Mouse (Mus musculus) lung, embryonic 16.5 days (tissue): Measurements from ENCODE around the gene Odf4. TPM values are rescaled to one million over a fixed set of nuclear protein-coding genes. Genes with fewer than 3 reads are reported as not detected.

Experiments used
- ATAC-seq: fragments of 200-750 bp; cut with Nextera tagmentation; 2 replicates; pipeline ENCODE4 v1.8.0; 2017; ENCODE audit warnings: low read depth, mild to moderate bottlenecking, moderate library complexity
- H3K27ac ChIP-seq: fragments of 300-500 bp; sonication (generic); 2 replicates; pipeline ENCODE4 v1.5.1; 2014; ENCODE audit warnings: mild to moderate bottlenecking, control low read depth, low read length
- H3K27me3 ChIP-seq: fragments of 300-500 bp; sonication (generic); 2 replicates; pipeline ENCODE4 v1.6.1; 2014; ENCODE audit warnings: low read depth, low read length, mixed read lengths; ENCODE audit not compliant: control insufficient read depth, insufficient read depth
- H3K36me3 ChIP-seq: fragments of 300-500 bp; sonication (generic); 2 replicates; pipeline ENCODE4 v1.6.1; 2014; ENCODE audit warnings: low read length; ENCODE audit not compliant: control insufficient read depth, insufficient read depth
- H3K4me1 ChIP-seq: fragments of 300-500 bp; sonication (generic); replicated peaks from 2 replicates; pipeline ENCODE4 v1.6.1; 2014; ENCODE audit warnings: low read length, mixed read lengths; ENCODE audit not compliant: control insufficient read depth, insufficient read depth
- H3K4me2 ChIP-seq: fragments of 300-500 bp; sonication (generic); 2 replicates; pipeline ENCODE4 v1.6.1; 2014; ENCODE audit warnings: low read depth, low read length, control low read depth
- H3K4me3 ChIP-seq: fragments of 300-500 bp; sonication (generic); 2 replicates; pipeline ENCODE4 v1.5.1; 2014; ENCODE audit warnings: mild to moderate bottlenecking, low read length, control low read depth
- H3K9ac ChIP-seq: fragments of 300-500 bp; sonication (generic); 2 replicates; pipeline ENCODE4 v1.6.1; 2014; ENCODE audit warnings: low read length, control low read depth
- H3K9me3 ChIP-seq: fragments of 300-500 bp; sonication (generic); 2 replicates; pipeline ENCODE4 v1.6.1; 2016; ENCODE audit warnings: low read length; ENCODE audit not compliant: control insufficient read depth
- WGBS: fragments of 180-500 bp; shearing (Covaris S2); extraction: QIAGEN DNeasy Blood & Tissue Kit; methylation state at CpG from one replicate; pipeline ENCODE4 v1.1.7; 2014; 5-methylcytosine and 5-hydroxymethylcytosine counted together
- polyA plus RNA-seq: library from polyadenylated mRNA; unstranded; fragments of >200 nt; fragmentation: Nextera tagmentation; extraction: Ambion mirVana; gene quantifications from 2 replicates; pipeline ENCODE4 v1.2.1, GENCODE M21; 2015

Gene Odf4
- polyA plus RNA-seq, 1 experiment from 2014 or later = not detected

GRCm38 (mm10) chr11:68874841-68875240 is 52.0 kb downstream of the Odf4 start:
- H3K9me3 ChIP-seq = no peaks in the 10 kb centered on the region
- WGBS = 2% methylated on average over 2 of the region's 2 CpGs
- no peak overlapping the region for H3K27ac ChIP-seq
- no peaks in the 10 kb centered on the region for H3K27me3 ChIP-seq
- peaks cover 10% of the 10 kb centered on the region for H3K4me1 ChIP-seq
- H3K4me3 ChIP-seq = no peak overlapping the region
- H3K4me2 ChIP-seq = no peak overlapping the region
- H3K36me3 ChIP-seq = no peaks in the 10 kb centered on the region
- no peak overlapping the region for H3K9ac ChIP-seq
- no peak for ATAC-seq

Other genes starting within 250 kb of the Odf4 start
- 119 and 125 TPM in 2 replicates for gene Myh10, start 235.5 kb downstream of the Odf4 start, polyA plus RNA-seq
- 73.5 and 83.8 TPM in 2 replicates for gene Ndel1, start 55.2 kb downstream of the Odf4 start, polyA plus RNA-seq
- gene Rnf222, start 38.5 kb downstream of the Odf4 start, polyA plus RNA-seq = 0.06 and 0.13 TPM in 2 replicates
- gene Rpl26, start 25.5 kb downstream of the Odf4 start, polyA plus RNA-seq = 880 and 951 TPM in 2 replicates
- gene Arhgef15, start 30.4 kb upstream of the Odf4 start, polyA plus RNA-seq = 28.3 and 28.9 TPM in 2 replicates
- 2.9 and 3.3 TPM in 2 replicates for gene Slc25a35, start 41.0 kb upstream of the Odf4 start, polyA plus RNA-seq
- 36.7 and 40.3 TPM in 2 replicates for gene Rangrf, start 48.1 kb upstream of the Odf4 start, polyA plus RNA-seq
- gene Pfas, start 81.4 kb upstream of the Odf4 start, polyA plus RNA-seq = 26.2 and 27.0 TPM in 2 replicates
- gene Ctc1, start 88.8 kb upstream of the Odf4 start, polyA plus RNA-seq = 47.6 and 53.3 TPM in 2 replicates
- gene Aurkb, start 118.6 kb upstream of the Odf4 start, polyA plus RNA-seq = 183 and 189 TPM in 2 replicates
- 7.2 and 8.6 TPM in 2 replicates for gene Borcs6, start 132.6 kb upstream of the Odf4 start, polyA plus RNA-seq
- 101 and 104 TPM in 2 replicates for gene Tmem107, start 143.7 kb upstream of the Odf4 start, polyA plus RNA-seq
- gene Vamp2, start 161.4 kb upstream of the Odf4 start, polyA plus RNA-seq = 80.6 and 85.2 TPM in 2 replicates
- gene Per1, start 168.1 kb upstream of the Odf4 start, polyA plus RNA-seq = 31.1 and 32.4 TPM in 2 replicates
- gene Hes7, start 193.3 kb upstream of the Odf4 start, polyA plus RNA-seq = 0.38 and 0.43 TPM in 2 replicates
- 0.36 and 0.44 TPM in 2 replicates for gene 9130213A22Rik, start 195.5 kb upstream of the Odf4 start, polyA plus RNA-seq
- gene Aloxe3, start 198.8 kb upstream of the Odf4 start, polyA plus RNA-seq = 0.24 and 0.31 TPM in 2 replicates
- 0.33 TPM in 1 of 2 replicates, not detected in the other for gene Alox12b, start 229.9 kb upstream of the Odf4 start, polyA plus RNA-seq